Mouse (Mus musculus) CH12.LX (cell line): ENCODE results near the gene Med17.

Experiments used
- CTCF ChIP-seq, 2 experiments: IDR thresholded peaks in 1 of 2; conservative IDR thresholded peaks in 1 of 2; 2 replicates each; pipeline ENCODE4 v1.5.1; 2011 to 2012; ENCODE audit warnings: low read depth in 2 of 2, low read length in 2 of 2, improper control_type of control experiment in 1 of 2, inconsistent platforms in 1 of 2, mild to moderate bottlenecking in 1 of 2, moderate library complexity in 1 of 2
- ELF1 ChIP-seq: IDR thresholded peaks from 2 replicates; pipeline ENCODE4 v1.6.1; 2014; ENCODE audit warnings: low read depth, mild to moderate bottlenecking, inconsistent platforms, low read length, improper control_type of control experiment
- EP300 ChIP-seq: IDR thresholded peaks from 2 replicates; pipeline ENCODE4 v1.6.1; 2011; ENCODE audit warnings: low read length, improper control_type of control experiment
- KAT2A ChIP-seq: IDR thresholded peaks from 2 replicates; pipeline ENCODE4 v1.6.1; 2012; ENCODE audit warnings: low read length, improper control_type of control experiment, inconsistent platforms; ENCODE audit not compliant: insufficient replicate concordance
- MAFK ChIP-seq: IDR thresholded peaks from 2 replicates; pipeline ENCODE4 v1.6.1; 2011; ENCODE audit warnings: low read length, improper control_type of control experiment; ENCODE audit not compliant: insufficient replicate concordance
- MEF2A ChIP-seq: IDR thresholded peaks from 2 replicates; pipeline ENCODE4 v1.6.1; 2014; ENCODE audit warnings: low read depth, mild to moderate bottlenecking, inconsistent platforms, low read length, improper control_type of control experiment, borderline replicate concordance
- MXI1 ChIP-seq: IDR thresholded peaks from 2 replicates; pipeline ENCODE4 v1.6.1; 2011; ENCODE audit warnings: mild to moderate bottlenecking, low read depth, low read length, improper control_type of control experiment
- POLR2A ChIP-seq: IDR thresholded peaks from 2 replicates; pipeline ENCODE4 v1.6.1; 2011; ENCODE audit warnings: low read depth, mild to moderate bottlenecking, improper control_type of control experiment, low read length
- SMC3 ChIP-seq: IDR thresholded peaks from 2 replicates; pipeline ENCODE4 v1.6.1; 2011; ENCODE audit warnings: low read depth, low read length, improper control_type of control experiment
- TCF12 ChIP-seq: IDR thresholded peaks from 2 replicates; pipeline ENCODE4 v1.6.1; 2014; ENCODE audit warnings: low read depth, mild to moderate bottlenecking, inconsistent platforms, low read length, improper control_type of control experiment
- USF1 ChIP-seq: IDR thresholded peaks from 2 replicates; pipeline ENCODE4 v1.6.1; 2014; ENCODE audit warnings: low read depth, mild to moderate bottlenecking, inconsistent platforms, low read length, improper control_type of control experiment
- ZC3H11A ChIP-seq: IDR thresholded peaks from 2 replicates; pipeline ENCODE4 v1.6.1; 2012; ENCODE audit warnings: low read depth, mild to moderate bottlenecking, inconsistent platforms, low read length, improper control_type of control experiment

DNA sequence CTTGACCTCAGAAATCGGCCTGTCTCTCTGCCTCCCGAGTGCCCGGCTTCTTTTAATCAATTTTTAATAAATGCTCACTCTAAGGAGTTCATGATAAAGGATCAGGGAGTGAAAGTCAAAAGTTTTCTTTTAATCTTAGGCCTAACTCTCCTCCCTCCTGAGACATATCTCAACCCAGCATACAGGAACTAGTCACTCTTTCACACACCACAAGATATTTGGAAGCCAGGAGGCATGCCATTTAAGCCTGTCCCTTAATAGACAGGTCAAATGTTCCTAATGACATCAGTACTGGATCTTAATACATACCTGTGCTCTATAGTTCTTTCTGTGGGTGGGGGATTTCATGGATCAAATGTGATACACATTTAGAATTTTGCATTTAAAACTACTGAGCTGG is 1.4 kb downstream of the Med17 start:
- TF ChIP-seq CTCF (conservative IDR thresholded peaks at IDR 0.05 in 1 of 2, IDR thresholded peaks at IDR 0.05 in 1 of 2; ENCODE audit: low read depth in 2 of 2, low read length in 2 of 2) (no peak), POLR2A (no peak), TCF12 (no peak), SMC3 (no peak), MEF2A (no peak), MXI1 (no peak), KAT2A (no peak), MAFK (no peak), ZC3H11A (no peak), USF1 (no peak), EP300 (no peak), ELF1 (no peak)
